Mouse (Mus musculus) embryonic facial prominence, embryonic 14.5 days (tissue): ENCODE results near the gene Samd4b. TPM values are rescaled to one million over a fixed set of nuclear protein-coding genes. Genes with fewer than 3 reads are reported as not detected.

ENCODE experiments used
- ATAC-seq: fragments of 200-750 bp; cut with Nextera tagmentation; 2 replicates; pipeline ENCODE4 v1.8.0; 2017; ENCODE audit warnings: low read depth, moderate number of reproducible peaks, moderate TSS enrichment
- DNase-seq: peaks from one replicate; pipeline ENCODE4 v3.0.0-alpha.2; 2015; ENCODE audit warnings: low spot score
- H3K27ac ChIP-seq: fragments of 300-500 bp; sonication (generic); replicated peaks from 2 replicates; pipeline ENCODE4 v1.5.1; 2014; ENCODE audit warnings: low read depth, mild to moderate bottlenecking, low read length, moderate library complexity
- H3K27me3 ChIP-seq: fragments of 300-500 bp; sonication (generic); replicated peaks from 2 replicates; pipeline ENCODE4 v1.6.1; 2014; ENCODE audit warnings: low read length; ENCODE audit not compliant: control insufficient read depth, insufficient read depth
- H3K36me3 ChIP-seq: fragments of 300-500 bp; sonication (generic); 2 replicates; pipeline ENCODE4 v1.6.1; 2014; ENCODE audit warnings: low read length, mixed read lengths; ENCODE audit not compliant: control insufficient read depth, insufficient read depth
- H3K4me1 ChIP-seq: fragments of 300-500 bp; sonication (generic); 2 replicates; pipeline ENCODE4 v1.6.1; 2014; ENCODE audit warnings: antibody characterized with exemption, low read length; ENCODE audit not compliant: control insufficient read depth, insufficient read depth
- H3K4me2 ChIP-seq: fragments of 300-500 bp; sonication (generic); 2 replicates; pipeline ENCODE4 v1.6.1; 2014; ENCODE audit warnings: low read depth, mild to moderate bottlenecking, low read length, moderate library complexity, mixed read lengths
- H3K4me3 ChIP-seq: fragments of 300-500 bp; sonication (generic); 2 replicates; pipeline ENCODE4 v1.5.1; 2014; ENCODE audit warnings: low read depth, mild to moderate bottlenecking, low read length
- H3K9ac ChIP-seq: fragments of 300-500 bp; sonication (generic); 2 replicates; pipeline ENCODE4 v1.6.1; 2014; ENCODE audit warnings: low read depth, mild to moderate bottlenecking, low read length, moderate library complexity, mixed read lengths
- H3K9me3 ChIP-seq: fragments of 300-500 bp; sonication (generic); 2 replicates; pipeline ENCODE4 v1.6.1; 2016; ENCODE audit warnings: low read length; ENCODE audit not compliant: control insufficient read depth
- WGBS: fragments of 180-500 bp; shearing (Covaris S2); extraction: QIAGEN DNeasy Blood & Tissue Kit; methylation state at CpG from one replicate; pipeline ENCODE4 v1.1.7; 2014; 5-methylcytosine and 5-hydroxymethylcytosine counted together
- polyA plus RNA-seq: library from polyadenylated mRNA; unstranded; fragments of >200 nt; fragmentation: Nextera tagmentation; extraction: Ambion mirVana; gene quantifications from 2 replicates; pipeline ENCODE4 v1.2.1, GENCODE M21; 2014

Samd4b gene
- polyA plus RNA-seq, 1 experiment from 2014 or later, result 33.8 TPM

- Histone ChIP-seq H3K36me3 (peaks cover 18% of the 10 kb centered on the region), H3K9me3 (no peaks in the 10 kb centered on the region), H3K4me1 (peaks cover 58% of the 10 kb centered on the region), H3K27me3 (no peaks in the 10 kb centered on the region), H3K9ac (peak within 1 kb of the TSS; percentile 86), H3K4me2 (peak within 1 kb of the TSS; percentile 96), H3K4me3 (peak within 1 kb of the TSS; percentile 83), H3K27ac (peak within 1 kb of the TSS; percentile 99)
- no peak for ATAC-seq
- no peak for DNase-seq
- WGBS, result 39% methylated on average over 17 of the region's 17 CpGs
Observed at GRCm38 (mm10) chr7:28380237-28381016, 217.5 kb downstream of the Samd4b start, which contains the start of gene Zfp36. Gene Zfp36, minus strand, starts transcription at chr7:28380253.

GRCm38 (mm10) chr7:28378769-28379651, 218.9 kb downstream of the Samd4b start:
- Histone ChIP-seq H3K36me3 (peaks cover 9% of the 10 kb centered on the region), H3K4me3 (peak overlapping the region; percentile 83), H3K9me3 (no peaks in the 10 kb centered on the region), H3K27ac (peak overlapping the region; percentile 90), H3K4me2 (peak overlapping the region; percentile 96), H3K9ac (peak overlapping the region; percentile 86), H3K4me1 (peaks cover 58% of the 10 kb centered on the region), H3K27me3 (no peaks in the 10 kb centered on the region)
- WGBS, result under 1% methylated on average over 41 of the region's 53 CpGs
- ATAC-seq (peak; percentile 39), DNase-seq (peak; percentile 95)

GRCm38 (mm10) chr7:28378066-28378690, 219.8 kb downstream of the Samd4b start:
- DNase-seq, result peak; percentile 73
- WGBS, result 55% methylated on average over 24 of the region's 32 CpGs
- Histone ChIP-seq H3K4me2 (peak overlapping the region; percentile 96), H3K4me1 (peaks cover 57% of the 10 kb centered on the region), H3K9me3 (no peaks in the 10 kb centered on the region), H3K27me3 (no peaks in the 10 kb centered on the region), H3K4me3 (peak overlapping the region; percentile 83), H3K36me3 (peaks cover 9% of the 10 kb centered on the region), H3K9ac (peak overlapping the region; percentile 86), H3K27ac (peak overlapping the region; percentile 90)
- no peak for ATAC-seq

GRCm38 (mm10) chr7:28377190-28378065, 220.5 kb downstream of the Samd4b start:
- Histone ChIP-seq H3K4me2 (peak overlapping the region; percentile 96), H3K4me1 (peaks cover 50% of the 10 kb centered on the region), H3K9ac (peak overlapping the region; percentile 86), H3K4me3 (peak overlapping the region; percentile 83), H3K9me3 (no peaks in the 10 kb centered on the region), H3K36me3 (peaks cover 9% of the 10 kb centered on the region), H3K27me3 (no peaks in the 10 kb centered on the region), H3K27ac (peak overlapping the region; percentile 90)
- DNase-seq, result no peak
- 63% methylated on average over 18 of the region's 18 CpGs for WGBS
- no peak for ATAC-seq

GRCm38 (mm10) chr7:28376011-28376771, 221.8 kb downstream of the Samd4b start:
- Histone ChIP-seq H3K4me3 (peak overlapping the region; percentile 41), H3K9ac (peak overlapping the region; percentile 67), H3K9me3 (no peaks in the 10 kb centered on the region), H3K4me2 (peak overlapping the region; percentile 96), H3K27me3 (no peaks in the 10 kb centered on the region), H3K4me1 (peaks cover 40% of the 10 kb centered on the region), H3K36me3 (peaks cover 9% of the 10 kb centered on the region), H3K27ac (peak overlapping the region; percentile 98)
- ATAC-seq (no peak), DNase-seq (peak; percentile 85)
- WGBS, result 4% methylated on average over 29 of the region's 30 CpGs

- WGBS, result 2% methylated on average over 22 of the region's 36 CpGs
- peak; percentile 97 for DNase-seq
- no peaks in the 10 kb centered on the region for H3K27me3 ChIP-seq
- peak overlapping the region; percentile 67 for H3K9ac ChIP-seq
- H3K36me3 ChIP-seq, result peaks cover 11% of the 10 kb centered on the region
- H3K4me1 ChIP-seq, result peaks cover 40% of the 10 kb centered on the region
- peak; percentile 53 for ATAC-seq
- peak overlapping the region; percentile 98 for H3K27ac ChIP-seq
- H3K4me2 ChIP-seq, result peak overlapping the region; percentile 96
- no peaks in the 10 kb centered on the region for H3K9me3 ChIP-seq
- H3K4me3 ChIP-seq, result peak overlapping the region; percentile 41
Observed at GRCm38 (mm10) chr7:28375176-28375921, 222.6 kb downstream of the Samd4b start.

- WGBS, result 67% methylated on average over 10 of the region's 10 CpGs
- Histone ChIP-seq H3K4me2 (peak overlapping the region; percentile 96), H3K9me3 (no peaks in the 10 kb centered on the region), H3K4me1 (peaks cover 41% of the 10 kb centered on the region), H3K9ac (no peak overlapping the region), H3K27ac (peak overlapping the region; percentile 98), H3K36me3 (peaks cover 18% of the 10 kb centered on the region), H3K27me3 (no peaks in the 10 kb centered on the region), H3K4me3 (peak overlapping the region; percentile 41; the same call in 1 of the 2 replicates)
- no peak for ATAC-seq
- no peak for DNase-seq
Observed at GRCm38 (mm10) chr7:28374647-28375046, 223.3 kb downstream of the Samd4b start.
